Mouse (Mus musculus) hindbrain, embryonic 11.5 days (tissue): ENCODE measurements around the gene Sla2. TPM values are rescaled to one million over a fixed set of nuclear protein-coding genes. Genes with fewer than 3 reads are reported as not detected.

Experiments
- ATAC-seq: fragments of 200-750 bp; cut with Nextera tagmentation; 2 replicates; pipeline ENCODE4 v1.8.0; 2017; ENCODE audit warnings: mild to moderate bottlenecking, moderate TSS enrichment, moderate library complexity; ENCODE audit not compliant: low FRiP score
- DNase-seq: peaks from one replicate; pipeline ENCODE4 v3.0.0-alpha.2; 2015; ENCODE audit warnings: low spot score
- H3K27ac ChIP-seq: fragments of 300-500 bp; sonication (generic); 2 replicates; pipeline ENCODE4 v1.5.1; 2014; ENCODE audit warnings: mild to moderate bottlenecking, low read depth, low read length
- H3K27me3 ChIP-seq: fragments of 300-500 bp; sonication (generic); 2 replicates; pipeline ENCODE4 v1.6.1; 2014; ENCODE audit warnings: mild to moderate bottlenecking, low read length, moderate library complexity, mixed read lengths; ENCODE audit not compliant: control insufficient read depth, insufficient read depth
- H3K36me3 ChIP-seq: fragments of 300-500 bp; sonication (generic); 2 replicates; pipeline ENCODE4 v1.6.1; 2014; ENCODE audit warnings: mild to moderate bottlenecking, low read length, moderate library complexity, mixed read lengths; ENCODE audit not compliant: control insufficient read depth, insufficient read depth
- H3K4me1 ChIP-seq: fragments of 300-500 bp; sonication (generic); replicated peaks from 2 replicates; pipeline ENCODE4 v1.6.1; 2014; ENCODE audit warnings: low read length, mixed read lengths; ENCODE audit not compliant: control insufficient read depth, insufficient read depth
- H3K4me2 ChIP-seq: fragments of 300-500 bp; sonication (generic); replicated peaks from 2 replicates; pipeline ENCODE4 v1.6.1; 2014; ENCODE audit warnings: mild to moderate bottlenecking, low read depth, low read length
- H3K4me3 ChIP-seq: fragments of 300-500 bp; sonication (generic); 2 replicates; pipeline ENCODE4 v1.5.1; 2014; ENCODE audit warnings: low read depth, low read length
- H3K9ac ChIP-seq: fragments of 300-500 bp; sonication (generic); 2 replicates; pipeline ENCODE4 v1.6.1; 2014; ENCODE audit warnings: low read depth, low read length
- H3K9me3 ChIP-seq: fragments of 300-500 bp; sonication (generic); 2 replicates; pipeline ENCODE4 v1.6.1; 2016; ENCODE audit warnings: low read length; ENCODE audit not compliant: control insufficient read depth
- WGBS: fragments of 180-500 bp; shearing (Covaris S2); extraction: QIAGEN DNeasy Blood & Tissue Kit; methylation state at CpG from one replicate; pipeline ENCODE4 v1.1.7; 2014; 5-methylcytosine and 5-hydroxymethylcytosine counted together
- polyA plus RNA-seq: library from polyadenylated mRNA; unstranded; fragments of >200 nt; fragmentation: Nextera tagmentation; extraction: Ambion mirVana; gene quantifications from 2 replicates; pipeline ENCODE4 v1.2.1, GENCODE M21; 2014

Sla2 gene
- polyA plus RNA-seq, 1 experiment from 2014 or later, result 0.59 TPM

DNA sequence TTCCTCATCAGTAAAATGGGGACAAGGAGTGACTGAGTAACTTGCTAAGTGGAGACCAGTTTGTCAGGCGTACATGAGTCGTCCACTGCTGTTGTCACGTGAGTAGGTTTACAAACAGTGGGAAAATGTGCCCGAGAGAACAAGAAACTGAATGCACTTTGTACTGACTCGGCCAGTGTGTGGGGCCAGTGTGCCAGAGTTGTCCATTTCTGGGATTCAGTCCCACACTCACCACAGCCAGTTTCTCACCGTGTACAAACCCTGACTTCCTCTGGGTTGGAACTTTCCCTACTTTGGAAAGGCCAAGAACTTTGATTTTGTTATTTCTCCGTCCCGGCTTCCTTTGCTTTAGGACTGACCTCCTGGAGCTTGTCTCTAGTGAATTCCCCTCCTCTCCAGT is 18.0 kb downstream of the Sla2 start:
- H3K4me2 ChIP-seq, result no peak overlapping the region

DNA sequence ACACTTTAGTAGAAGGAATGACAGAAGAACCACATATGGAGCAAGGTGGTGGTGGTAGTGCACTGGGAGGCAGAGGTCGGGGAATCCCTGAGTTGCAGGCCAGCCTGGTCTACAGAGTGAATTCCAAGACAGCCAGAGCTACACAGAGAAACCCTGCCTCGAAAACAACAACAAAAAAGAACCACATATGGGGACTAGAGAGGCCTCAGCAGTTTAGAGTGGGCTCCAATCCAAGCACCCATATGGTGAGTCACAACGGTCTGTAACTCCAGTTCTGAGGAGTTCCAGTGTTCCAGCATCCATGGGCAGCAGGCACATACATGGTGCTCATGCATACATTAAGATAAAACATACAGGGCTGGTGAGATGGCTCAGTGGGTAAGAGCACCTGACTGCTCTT is 22.5 kb downstream of the Sla2 start:
- Histone ChIP-seq H3K9ac (no peak overlapping the region), H3K27me3 (no peaks in the 10 kb centered on the region), H3K36me3 (no peaks in the 10 kb centered on the region), H3K27ac (no peak overlapping the region), H3K9me3 (no peaks in the 10 kb centered on the region), H3K4me3 (peak overlapping the region; percentile 97; the same call in 1 of the 2 replicates), H3K4me1 (peaks cover 4% of the 10 kb centered on the region; the same call in 1 of the 2 replicates), H3K4me2 (no peak overlapping the region)
- no peak for DNase-seq
- 86% methylated on average over 3 of the region's 3 CpGs for WGBS
- ATAC-seq, result no peak

More for the DNA sequence above, 18.0 kb downstream of the Sla2 start:
- H3K9me3 ChIP-seq, result no peaks in the 10 kb centered on the region
- H3K4me3 ChIP-seq, result no peak overlapping the region
- no peak overlapping the region for H3K9ac ChIP-seq
- ATAC-seq (no peak), DNase-seq (no peak)
- 87% methylated on average over 8 of the region's 8 CpGs for WGBS
- peaks cover 2% of the 10 kb centered on the region; the same call in 1 of the 2 replicates for H3K4me1 ChIP-seq
- no peaks in the 10 kb centered on the region for H3K27me3 ChIP-seq
- H3K27ac ChIP-seq, result no peak overlapping the region
- H3K36me3 ChIP-seq, result peaks cover 2% of the 10 kb centered on the region; the same call in 1 of the 2 replicates

DNA sequence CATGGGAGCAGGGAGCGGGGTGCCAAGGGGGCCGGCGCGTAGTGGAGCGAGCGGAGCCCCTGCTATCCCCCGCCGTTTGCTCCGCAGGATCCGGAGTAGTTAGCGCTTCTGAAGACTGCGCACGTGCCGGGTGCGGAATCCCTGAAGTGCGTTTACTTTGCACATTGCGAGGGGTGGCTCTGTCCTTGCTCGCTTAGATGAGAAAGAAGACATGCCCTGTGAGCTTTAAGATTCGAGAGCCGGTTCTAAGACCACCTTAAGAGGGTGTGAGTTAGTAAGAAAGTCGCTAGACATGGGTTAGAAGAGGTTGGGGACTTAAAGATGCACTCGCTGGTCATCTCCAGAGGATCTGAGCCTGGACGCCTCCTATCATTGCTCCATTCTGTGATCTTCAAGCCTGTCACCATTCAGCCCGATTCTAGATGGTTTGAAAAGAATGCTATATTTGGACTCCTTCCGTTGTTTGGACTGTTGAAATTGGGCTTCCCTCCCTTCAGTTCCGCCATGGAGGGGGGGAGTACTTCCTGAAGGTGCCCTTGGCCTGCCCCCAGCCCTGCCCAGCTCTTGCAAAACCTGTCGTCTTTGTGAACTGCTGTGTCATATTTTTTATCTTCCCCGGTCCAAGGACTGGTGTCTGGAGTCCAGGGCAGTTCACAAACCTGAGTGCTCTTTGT is 23.4 kb downstream of the Sla2 start:
- no peaks in the 10 kb centered on the region for H3K36me3 ChIP-seq
- ATAC-seq, result no peak; the same call in 1 of the 2 replicates
- no peak for DNase-seq
- peak overlapping the region; percentile 85 for H3K4me2 ChIP-seq
- peak overlapping the region; percentile 77 for H3K27ac ChIP-seq
- 5% methylated on average over 28 of the region's 28 CpGs for WGBS
- peak overlapping the region; percentile 96 for H3K9ac ChIP-seq
- no peaks in the 10 kb centered on the region for H3K27me3 ChIP-seq
- peaks cover 4% of the 10 kb centered on the region; the same call in 1 of the 2 replicates for H3K4me1 ChIP-seq
- peak overlapping the region; percentile 97 for H3K4me3 ChIP-seq
- H3K9me3 ChIP-seq, result no peaks in the 10 kb centered on the region

DNA sequence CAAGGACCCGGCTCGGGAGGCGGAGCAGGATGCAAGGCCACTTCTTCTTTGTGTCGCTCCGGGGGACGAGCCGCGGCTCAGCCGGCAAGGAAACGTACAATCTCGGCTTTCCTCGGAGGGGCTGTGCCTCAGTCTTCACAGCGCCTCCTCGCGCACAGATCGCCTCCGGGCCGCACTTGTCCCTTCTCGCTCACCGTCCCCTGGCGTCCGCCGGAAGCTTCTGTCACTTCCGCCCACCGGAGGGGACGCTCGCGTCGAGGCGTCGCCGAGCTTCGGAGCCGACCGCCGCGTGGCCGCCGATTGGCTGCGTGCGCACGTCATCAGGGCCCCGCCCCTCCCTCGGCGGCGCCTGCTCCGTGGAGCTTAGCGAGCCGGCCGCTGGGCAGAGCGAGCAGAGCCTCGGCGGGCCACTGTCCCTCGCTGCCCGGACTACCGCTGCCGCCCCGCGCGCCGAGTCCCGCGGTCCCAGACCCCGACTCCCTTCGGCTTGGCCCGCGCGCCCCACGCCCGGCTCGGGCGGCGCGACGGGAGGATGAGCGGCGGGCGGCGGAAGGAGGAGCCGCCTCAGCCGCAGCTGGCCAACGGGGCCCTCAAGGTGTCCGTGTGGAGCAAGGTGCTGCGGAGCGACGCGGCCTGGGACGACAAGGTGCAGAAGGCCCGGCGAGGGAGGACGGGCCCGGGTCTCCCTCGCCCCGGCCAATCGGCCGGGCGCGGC is 24.1 kb downstream of the Sla2 start, which contains the start of gene Rab5if:
Gene Rab5if, plus strand, starts transcription at position 357 of the 715 bp plus-strand sequence.
- Histone ChIP-seq H3K4me1 (peaks cover 4% of the 10 kb centered on the region; the same call in 1 of the 2 replicates), H3K36me3 (no peaks in the 10 kb centered on the region), H3K27me3 (no peaks in the 10 kb centered on the region), H3K9me3 (no peaks in the 10 kb centered on the region), H3K4me3 (peak within 1 kb of the TSS; percentile 97), H3K27ac (peak within 1 kb of the TSS; percentile 93), H3K9ac (peak within 1 kb of the TSS; percentile 96), H3K4me2 (peak within 1 kb of the TSS; percentile 85)
- DNase-seq (peak; percentile 99), ATAC-seq (peak; percentile 96)
- WGBS, result under 1% methylated on average over 71 of the region's 98 CpGs

DNA sequence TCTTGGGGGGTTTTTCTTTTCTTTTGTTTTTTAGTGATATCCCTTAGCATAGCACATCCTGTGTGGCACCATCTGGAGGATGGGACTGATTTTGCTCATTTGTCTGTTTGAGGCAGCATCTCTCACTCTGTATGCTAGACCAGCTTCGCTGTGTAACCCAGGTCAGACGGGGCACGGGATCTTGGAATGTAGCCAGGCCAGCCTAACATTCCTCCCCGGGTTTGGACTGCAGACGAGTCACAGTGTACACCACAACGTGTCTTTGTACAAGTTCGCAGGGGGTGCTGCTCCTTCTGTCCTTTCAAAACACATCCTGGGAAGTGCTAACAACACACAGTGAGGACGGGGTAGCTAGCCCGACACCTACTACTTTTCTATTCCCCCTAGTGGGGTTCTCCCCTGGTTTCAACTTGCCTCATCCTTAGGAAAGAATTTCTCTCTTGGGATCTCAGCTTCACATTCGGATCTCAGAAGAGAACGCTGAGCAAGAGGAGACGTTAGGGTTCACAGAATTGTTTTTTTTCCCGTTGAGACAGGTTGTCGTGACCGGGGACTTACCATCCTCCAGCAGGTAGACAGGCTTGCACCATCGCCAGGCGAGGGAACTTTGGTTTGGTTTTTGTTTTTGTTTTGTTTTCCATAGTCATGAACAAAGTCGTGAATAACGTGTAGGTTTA is 24.8 kb downstream of the Sla2 start:
- Histone ChIP-seq H3K9ac (peak overlapping the region; percentile 92), H3K4me3 (peak overlapping the region; percentile 97), H3K27me3 (no peaks in the 10 kb centered on the region), H3K36me3 (no peaks in the 10 kb centered on the region), H3K9me3 (no peaks in the 10 kb centered on the region), H3K4me1 (peaks cover 4% of the 10 kb centered on the region; the same call in 1 of the 2 replicates), H3K27ac (peak overlapping the region; percentile 93), H3K4me2 (peak overlapping the region; percentile 79)
- ATAC-seq (peak; percentile 15; the same call in 1 of the 2 replicates), DNase-seq (peak; percentile 69)
- WGBS, result under 1% methylated on average over 19 of the region's 19 CpGs

DNA sequence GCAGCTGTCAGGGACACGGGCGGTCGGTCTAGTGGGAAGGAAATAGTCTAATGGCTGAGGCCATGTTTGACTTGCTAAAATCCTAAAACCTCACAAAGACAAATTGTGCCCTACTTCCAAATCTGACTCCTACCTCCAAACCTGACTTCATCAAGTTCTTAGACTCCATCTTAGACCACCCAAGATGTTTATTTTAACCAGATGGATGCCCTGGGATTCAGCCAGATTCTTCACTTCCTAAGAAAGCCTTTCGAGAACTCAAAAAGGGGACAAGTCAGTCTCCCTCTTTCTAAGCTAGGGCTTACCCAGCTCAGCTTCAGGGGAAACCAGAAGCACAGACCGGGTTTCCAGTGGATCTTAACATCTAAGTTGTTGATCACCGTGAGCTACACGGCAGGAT is 28.3 kb downstream of the Sla2 start:
- WGBS, result 85% methylated on average over 7 of the region's 7 CpGs
- Histone ChIP-seq H3K27ac (no peak overlapping the region), H3K9me3 (no peaks in the 10 kb centered on the region), H3K4me3 (no peak overlapping the region), H3K27me3 (no peaks in the 10 kb centered on the region), H3K9ac (no peak overlapping the region), H3K4me2 (no peak overlapping the region), H3K36me3 (0 out of 2 replicates have a peak, but pooled peaks cover 2% of the 10 kb centered on the region), H3K4me1 (no peaks in the 10 kb centered on the region)
- DNase-seq, result no peak
- no peak for ATAC-seq

DNA sequence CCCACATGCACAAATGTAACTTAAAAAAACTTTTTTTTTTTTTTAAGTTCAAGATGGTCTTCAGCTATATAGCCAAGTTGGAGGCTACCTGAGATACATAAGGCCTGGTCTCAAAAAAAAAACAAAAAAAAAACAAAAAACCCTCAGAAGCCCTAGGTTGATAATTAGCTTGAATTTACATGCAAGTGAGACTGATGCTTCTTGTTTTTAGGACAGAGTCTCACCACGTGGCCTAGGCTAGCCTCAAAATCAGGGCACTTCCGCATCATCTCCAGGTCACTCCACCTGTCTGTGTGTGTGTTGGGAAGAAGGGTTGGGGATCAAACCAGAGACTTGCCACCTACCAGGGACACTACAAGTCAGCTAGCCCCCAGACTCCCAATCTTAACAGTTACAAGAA is 29.2 kb downstream of the Sla2 start, which contains the start of gene 4930518I15Rik:
Gene 4930518I15Rik, minus strand, starts transcription at position 112 of the 400 bp plus-strand sequence.
- DNase-seq (no peak), ATAC-seq (no peak)
- Histone ChIP-seq H3K4me1 (no peaks in the 10 kb centered on the region), H3K4me2 (no peak within 1 kb of the TSS), H3K9me3 (no peaks in the 10 kb centered on the region), H3K27me3 (no peaks in the 10 kb centered on the region), H3K36me3 (0 out of 2 replicates have a peak, but pooled peaks cover 2% of the 10 kb centered on the region), H3K9ac (no peak within 1 kb of the TSS), H3K27ac (no peak within 1 kb of the TSS), H3K4me3 (no peak within 1 kb of the TSS)
- 90% methylated on average over 2 of the region's 2 CpGs for WGBS

DNA sequence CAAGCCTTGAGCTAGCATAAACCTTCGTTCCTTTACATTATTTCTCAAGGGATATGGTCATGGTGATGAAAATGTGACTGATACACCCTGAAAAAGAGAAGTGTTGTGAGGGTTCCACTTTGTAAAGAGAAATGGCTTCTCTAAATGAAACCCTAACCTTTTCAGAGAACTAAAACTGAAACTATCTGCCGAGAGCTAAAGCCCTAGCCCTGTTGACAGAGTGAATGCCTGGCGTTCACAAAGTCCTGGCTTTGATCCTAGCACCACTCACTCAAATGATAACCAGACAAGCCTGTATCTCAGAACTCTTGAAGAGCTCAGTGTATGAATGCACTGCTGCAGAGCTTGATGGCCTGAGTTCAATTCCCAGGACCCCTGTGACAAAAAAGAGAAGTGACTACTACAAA is 29.6 kb downstream of the Sla2 start:
- no peak overlapping the region for H3K9ac ChIP-seq
- no peak overlapping the region for H3K4me2 ChIP-seq
- no peak overlapping the region for H3K27ac ChIP-seq
- H3K4me1 ChIP-seq, result no peaks in the 10 kb centered on the region
- H3K9me3 ChIP-seq, result no peaks in the 10 kb centered on the region
- ATAC-seq (no peak), DNase-seq (no peak)
- WGBS, result 85% methylated on average over 3 of the region's 3 CpGs
- no peak overlapping the region for H3K4me3 ChIP-seq
- H3K36me3 ChIP-seq, result 0 out of 2 replicates have a peak, but pooled peaks cover 2% of the 10 kb centered on the region
- H3K27me3 ChIP-seq, result no peaks in the 10 kb centered on the region
